Mouse (Mus musculus) right cerebral cortex, postnatal 4 days (tissue): ENCODE measurements at regions not wholly inside any gene's neighbourhood (a gene's known extent, or its start where the extent isn't known, plus 50 kb on each side); places are given as distances from the start of the nearest gene placed in this dataset.

ENCODE experiments used
- DNase-seq: peaks from one replicate; pipeline ENCODE4 v3.0.0-alpha.2; 2022

- DNase-seq = no peak
These were observed 295.7 kb downstream of the Cd47 start for GRCm38 (mm10) chr16:50095858-50096551.

- no peak for DNase-seq
These were observed 296.2 kb downstream of the Cd47 start for GRCm38 (mm10) chr16:50096563-50096962.

GRCm38 (mm10) chr16:50103340-50103739 is 303.0 kb downstream of the Cd47 start:
- no peak for DNase-seq

GRCm38 (mm10) chr16:50118150-50118549 is 314.0 kb downstream of the Bbx start:
- DNase-seq = no peak

- no peak for DNase-seq
These were observed 309.7 kb downstream of the Bbx start for GRCm38 (mm10) chr16:50122460-50122859.

GRCm38 (mm10) chr16:50124646-50125045 is 307.5 kb downstream of the Bbx start:
- no peak for DNase-seq

GRCm38 (mm10) chr16:50125564-50125963 is 306.6 kb downstream of the Bbx start:
- DNase-seq = no peak

- no peak for DNase-seq
These were observed 300.8 kb downstream of the Bbx start for GRCm38 (mm10) chr16:50131406-50131805.
